ENCODE assay signal across 8 mouse cellular contexts in the genomic region with DNA sequence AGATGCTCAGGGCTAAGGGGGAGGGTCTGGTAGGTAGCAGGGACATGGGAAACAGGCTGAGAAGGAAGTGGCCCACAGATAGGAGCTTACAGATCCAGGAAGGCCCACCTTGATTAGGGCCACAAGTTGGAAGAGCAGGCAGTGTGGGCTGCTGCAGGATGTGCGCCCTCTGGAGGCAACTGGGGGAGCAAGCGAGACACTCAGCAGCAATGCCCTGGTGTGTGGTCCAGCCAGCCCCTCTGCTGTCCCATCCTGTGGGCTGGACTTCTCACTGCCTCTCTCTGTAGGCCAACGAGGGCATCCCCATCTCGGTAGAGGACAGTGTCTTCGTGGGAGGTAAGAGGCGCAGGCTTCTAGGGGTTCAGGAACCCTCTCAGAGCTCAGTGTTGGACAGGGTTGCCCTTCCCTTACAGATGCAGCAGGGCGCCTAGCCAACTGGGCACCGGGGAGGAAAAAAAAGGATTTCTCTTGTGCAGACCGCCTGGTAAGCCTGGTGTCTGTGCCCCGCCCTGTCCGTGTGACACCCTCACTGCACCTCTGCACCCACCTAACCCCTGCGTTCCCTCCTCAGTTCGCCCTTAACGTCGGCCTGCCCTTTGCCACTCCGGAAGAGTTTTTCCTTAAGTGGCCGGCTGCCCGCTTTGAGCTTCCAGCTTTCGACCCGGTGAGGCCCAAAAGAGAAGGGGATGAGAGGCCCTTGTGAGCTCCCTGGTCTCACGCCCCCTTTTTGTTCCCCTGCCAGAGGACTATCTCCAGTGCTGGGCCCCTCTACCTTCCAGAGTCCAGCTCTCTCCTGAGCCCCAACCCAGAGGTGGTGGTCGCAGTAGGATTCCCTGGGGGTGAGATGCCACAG. TPM values are rescaled to one million over a fixed set of nuclear protein-coding genes. Genes with fewer than 3 reads are reported as not detected.
DNase-seq lines count a peak whose midpoint lies in the region; ATAC-seq and TF ChIP-seq lines count a peak whose summit lies in the region.

No protein-coding gene starts in this region.

- peaks cover 44% of the 10 kb centered on the region for H3K36me3 ChIP-seq in forebrain, embryonic 15.5 days
- peaks cover 44% of the 10 kb centered on the region for H3K36me3 ChIP-seq in intestine, postnatal 0 days (ENCODE audit: control insufficient read depth, insufficient read depth)
- H3K36me3 ChIP-seq in lung, embryonic 15.5 days, result peaks cover 43% of the 10 kb centered on the region
- H3K36me3 ChIP-seq in neural tube, embryonic 15.5 days, result peaks cover 40% of the 10 kb centered on the region

- WGBS in forebrain, embryonic 15.5 days, result 46% methylated on average over 22 of the region's 22 CpGs
- WGBS in intestine, postnatal 0 days, result 55% methylated on average over 22 of the region's 22 CpGs
- 38% methylated on average over 22 of the region's 22 CpGs for WGBS in lung, embryonic 15.5 days
- WGBS in neural tube, embryonic 15.5 days, result 60% methylated on average over 22 of the region's 22 CpGs

- TF ChIP-seq CTCF in intestine, postnatal 0 days (IDR thresholded peaks at IDR 0.05; ENCODE audit: low read depth), result peak; percentile 95

- no peak overlapping the region for H3K4me3 ChIP-seq in forebrain, embryonic 15.5 days
- no peak overlapping the region for H3K4me3 ChIP-seq in intestine, postnatal 0 days (ENCODE audit: low read depth, low read length)
- peak overlapping the region; percentile 4; the same call in 1 of the 2 replicates for H3K4me3 ChIP-seq in lung, embryonic 15.5 days
- no peak overlapping the region for H3K4me3 ChIP-seq in neural tube, embryonic 15.5 days (replicated peaks)

- peak overlapping the region; percentile 45 for H3K27ac ChIP-seq in forebrain, embryonic 15.5 days (replicated peaks)
- H3K27ac ChIP-seq in intestine, postnatal 0 days (ENCODE audit: low read depth, low read length), result no peak overlapping the region
- peak overlapping the region; percentile 67 for H3K27ac ChIP-seq in lung, embryonic 15.5 days
- H3K27ac ChIP-seq in neural tube, embryonic 15.5 days (replicated peaks), result peak overlapping the region; percentile 46

- no peaks in the 10 kb centered on the region for H3K9me3 ChIP-seq in forebrain, embryonic 15.5 days
- H3K9me3 ChIP-seq in intestine, postnatal 0 days (ENCODE audit: control insufficient read depth), result no peaks in the 10 kb centered on the region
- no peaks in the 10 kb centered on the region for H3K9me3 ChIP-seq in lung, embryonic 15.5 days
- no peaks in the 10 kb centered on the region for H3K9me3 ChIP-seq in neural tube, embryonic 15.5 days (replicated peaks)

- H3K27me3 ChIP-seq in forebrain, embryonic 15.5 days, result no peaks in the 10 kb centered on the region
- no peaks in the 10 kb centered on the region for H3K27me3 ChIP-seq in intestine, postnatal 0 days (replicated peaks; ENCODE audit: control insufficient read depth, insufficient read depth, low read length)
- H3K27me3 ChIP-seq in lung, embryonic 15.5 days, result no peaks in the 10 kb centered on the region
- H3K27me3 ChIP-seq in neural tube, embryonic 15.5 days (replicated peaks), result no peaks in the 10 kb centered on the region

- peaks cover 50% of the 10 kb centered on the region for H3K4me1 ChIP-seq in forebrain, embryonic 15.5 days
- peaks cover 5% of the 10 kb centered on the region; the same call in 1 of the 2 replicates for H3K4me1 ChIP-seq in intestine, postnatal 0 days (replicated peaks; ENCODE audit: control insufficient read depth, insufficient read depth, low read length)
- H3K4me1 ChIP-seq in lung, embryonic 15.5 days, result peaks cover 60% of the 10 kb centered on the region
- peaks cover 63% of the 10 kb centered on the region for H3K4me1 ChIP-seq in neural tube, embryonic 15.5 days

- ATAC-seq in forebrain, embryonic 15.5 days (replicated peaks), result 0 out of 2 replicates have a peak, but pooled peaks have one; percentile 5
- 0 out of 2 replicates have a peak, but pooled peaks have one; percentile 11 for ATAC-seq in intestine, postnatal 0 days
- peak; percentile 51; the same call in 1 of the 2 replicates for ATAC-seq in lung, embryonic 15.5 days (ENCODE audit: borderline replicate concordance, extremely low read depth, low FRiP score, low TSS enrichment)
- ATAC-seq in neural tube, embryonic 15.5 days (ENCODE audit: low FRiP score), result no peak

- 0 out of 2 replicates have a peak overlapping the region, but pooled peaks have one; percentile 7 for H3K4me2 ChIP-seq in forebrain, embryonic 15.5 days (replicated peaks)
- H3K4me2 ChIP-seq in intestine, postnatal 0 days (replicated peaks; ENCODE audit: low read depth), result peak overlapping the region; percentile 9; the same call in 1 of the 2 replicates
- no peak overlapping the region; the same call in 1 of the 2 replicates for H3K4me2 ChIP-seq in lung, embryonic 15.5 days
- no peak overlapping the region for H3K4me2 ChIP-seq in neural tube, embryonic 15.5 days

- peak; percentile 76 for DNase-seq in urinary bladder, postnatal 25 days (ENCODE audit: low spot score)
- no peak for DNase-seq in urinary bladder, adult 2 months (ENCODE audit: low spot score)
- DNase-seq in c-Kit-negative CD71-positive TER-119-positive erythroid progenitor cells, embryonic 14.5 days (ENCODE audit: low read depth, low spot score), result peak; percentile 41
- DNase-seq in thymus, postnatal 36 days, result peak; percentile 62 to 67

- peak overlapping the region; percentile 14; the same call in 1 of the 2 replicates for H3K9ac ChIP-seq in forebrain, embryonic 15.5 days (replicated peaks)
- H3K9ac ChIP-seq in intestine, postnatal 0 days (ENCODE audit: low read depth, low read length), result no peak overlapping the region
- H3K9ac ChIP-seq in lung, embryonic 15.5 days, result no peak overlapping the region
- peak overlapping the region; percentile 20; the same call in 1 of the 2 replicates for H3K9ac ChIP-seq in neural tube, embryonic 15.5 days (replicated peaks)

RNA-seq across cellular contexts. Expression of a gene that starts 3.9 kb away (rescaled TPM):
- polyA plus RNA-seq in urinary bladder, adult 2 months (2012; rRNA removed), result 23.4 and 24.1 TPM in 2 replicates
- polyA plus RNA-seq in forebrain, embryonic 15.5 days (2015; fragmentation: Nextera tagmentation; extraction: Ambion mirVana), result 32.1 and 35.3 TPM in 2 replicates
- 27.7 and 32.0 TPM in 2 replicates for polyA plus RNA-seq in intestine, postnatal 0 days (2015; fragmentation: Nextera tagmentation; extraction: Ambion mirVana)
- polyA plus RNA-seq in lung, embryonic 15.5 days (2015; fragmentation: Nextera tagmentation; extraction: Ambion mirVana), result 37.6 and 37.9 TPM in 2 replicates
- polyA plus RNA-seq in neural tube, embryonic 15.5 days (2015; fragmentation: Nextera tagmentation; extraction: Ambion mirVana), result 29.2 and 29.6 TPM in 2 replicates

RNA-seq across cellular contexts. Expression of a gene that starts 8.8 kb away (rescaled TPM):
- 176 and 195 TPM in 2 replicates for polyA plus RNA-seq in urinary bladder, adult 2 months (2012; rRNA removed)
- 583 and 618 TPM in 2 replicates for polyA plus RNA-seq in forebrain, embryonic 15.5 days (2015; fragmentation: Nextera tagmentation; extraction: Ambion mirVana)
- polyA plus RNA-seq in intestine, postnatal 0 days (2015; fragmentation: Nextera tagmentation; extraction: Ambion mirVana), result 112 and 114 TPM in 2 replicates
- 371 and 398 TPM in 2 replicates for polyA plus RNA-seq in lung, embryonic 15.5 days (2015; fragmentation: Nextera tagmentation; extraction: Ambion mirVana)
- 433 and 459 TPM in 2 replicates for polyA plus RNA-seq in neural tube, embryonic 15.5 days (2015; fragmentation: Nextera tagmentation; extraction: Ambion mirVana)

RNA-seq across cellular contexts. Expression of a gene that starts 11.9 kb away (rescaled TPM):
- polyA plus RNA-seq in urinary bladder, adult 2 months (2012; rRNA removed), result 67.3 and 68.9 TPM in 2 replicates
- 119 and 120 TPM in 2 replicates for polyA plus RNA-seq in forebrain, embryonic 15.5 days (2015; fragmentation: Nextera tagmentation; extraction: Ambion mirVana)
- polyA plus RNA-seq in intestine, postnatal 0 days (2015; fragmentation: Nextera tagmentation; extraction: Ambion mirVana), result 47.4 and 48.5 TPM in 2 replicates
- polyA plus RNA-seq in lung, embryonic 15.5 days (2015; fragmentation: Nextera tagmentation; extraction: Ambion mirVana), result 71.3 and 74.4 TPM in 2 replicates
- 105 and 110 TPM in 2 replicates for polyA plus RNA-seq in neural tube, embryonic 15.5 days (2015; fragmentation: Nextera tagmentation; extraction: Ambion mirVana)

RNA-seq across cellular contexts. Expression of a gene that starts 12.0 kb away (rescaled TPM):
- 93.8 and 99.5 TPM in 2 replicates for polyA plus RNA-seq in urinary bladder, adult 2 months (2012; rRNA removed)
- polyA plus RNA-seq in forebrain, embryonic 15.5 days (2015; fragmentation: Nextera tagmentation; extraction: Ambion mirVana), result 118 and 120 TPM in 2 replicates
- polyA plus RNA-seq in intestine, postnatal 0 days (2015; fragmentation: Nextera tagmentation; extraction: Ambion mirVana), result 71.6 and 76.5 TPM in 2 replicates
- 109 and 111 TPM in 2 replicates for polyA plus RNA-seq in lung, embryonic 15.5 days (2015; fragmentation: Nextera tagmentation; extraction: Ambion mirVana)
- polyA plus RNA-seq in neural tube, embryonic 15.5 days (2015; fragmentation: Nextera tagmentation; extraction: Ambion mirVana), result 89.9 and 92.0 TPM in 2 replicates

RNA-seq across cellular contexts. Expression of a gene that starts 31.7 kb away (rescaled TPM):
- polyA plus RNA-seq in urinary bladder, adult 2 months (2012; rRNA removed), result 57.8 and 66.1 TPM in 2 replicates
- 164 and 166 TPM in 2 replicates for polyA plus RNA-seq in forebrain, embryonic 15.5 days (2015; fragmentation: Nextera tagmentation; extraction: Ambion mirVana)
- 60.0 and 62.9 TPM in 2 replicates for polyA plus RNA-seq in intestine, postnatal 0 days (2015; fragmentation: Nextera tagmentation; extraction: Ambion mirVana)
- polyA plus RNA-seq in lung, embryonic 15.5 days (2015; fragmentation: Nextera tagmentation; extraction: Ambion mirVana), result 93.5 and 97.7 TPM in 2 replicates
- 136 and 141 TPM in 2 replicates for polyA plus RNA-seq in neural tube, embryonic 15.5 days (2015; fragmentation: Nextera tagmentation; extraction: Ambion mirVana)

Comparison
In these comparisons a context has a peak if more than half of its experiments do, and no peak if none do; other contexts are left out.
1. H3K4me2 ChIP-seq: peak in forebrain, embryonic 15.5 days (single experiment) and intestine, postnatal 0 days (single experiment); none in lung, embryonic 15.5 days (single experiment) and neural tube, embryonic 15.5 days (single experiment).
2. H3K9ac ChIP-seq: peak in forebrain, embryonic 15.5 days (single experiment) and neural tube, embryonic 15.5 days (single experiment); none in intestine, postnatal 0 days (single experiment) and lung, embryonic 15.5 days (single experiment).